Mouse (Mus musculus) ES-E14 (cell line): Measurements from ENCODE around the gene Padi2. TPM values are rescaled to one million over a fixed set of nuclear protein-coding genes. Genes with fewer than 3 reads are reported as not detected.

Source experiments
- DNase-seq: peaks from one replicate; pipeline ENCODE4 v3.0.0-alpha.2; 2013; ENCODE audit warnings: low read depth, low spot score
- H3K27ac ChIP-seq: 2 replicates; pipeline ENCODE4 v1.5.1; 2012; ENCODE audit warnings: low read depth, mild to moderate bottlenecking, low read length, moderate library complexity, mixed read lengths; ENCODE audit not compliant: poor library complexity, insufficient read depth, severe bottlenecking
- H3K36me3 ChIP-seq: 2 replicates; pipeline ENCODE4 v1.6.1; 2012; ENCODE audit warnings: mild to moderate bottlenecking, low read length, moderate library complexity, mixed read lengths; ENCODE audit not compliant: control insufficient read depth, poor library complexity, insufficient read depth, severe bottlenecking
- H3K4me1 ChIP-seq, 2 experiments: fragments of 150-350 bp in 1 of 2; sonication (generic) in 1 of 2; 2 replicates each; pipeline ENCODE4 v1.6.1; 2012; ENCODE audit warnings: low read length in 2 of 2, mild to moderate bottlenecking in 1 of 2, mixed read lengths in 1 of 2; ENCODE audit not compliant: control insufficient read depth in 2 of 2, insufficient read depth in 2 of 2, poor library complexity in 1 of 2
- H3K4me3 ChIP-seq, 2 experiments: fragments of 150-350 bp in 1 of 2; sonication (generic) in 1 of 2; 2 replicates each; pipeline ENCODE4 v1.5.1; 2012; ENCODE audit warnings: low read length in 2 of 2, low read depth in 1 of 2, mild to moderate bottlenecking in 1 of 2, mixed read lengths in 1 of 2; ENCODE audit not compliant: insufficient read depth in 1 of 2, poor library complexity in 1 of 2, severe bottlenecking in 1 of 2
- H3K9ac ChIP-seq: 2 replicates; pipeline ENCODE4 v1.6.1; 2012; ENCODE audit warnings: low read depth, mild to moderate bottlenecking, low read length, mixed read lengths; ENCODE audit not compliant: poor library complexity, insufficient read depth, severe bottlenecking
- H3K9me3 ChIP-seq: fragments of 150-350 bp; sonication (generic); 2 replicates; pipeline ENCODE4 v1.6.1; 2012; ENCODE audit warnings: low read depth, mild to moderate bottlenecking, low read length; ENCODE audit not compliant: control insufficient read depth, insufficient read depth
- CHD2 ChIP-seq: IDR thresholded peaks from 2 replicates; pipeline ENCODE4 v1.6.1; 2014; ENCODE audit warnings: mild to moderate bottlenecking, low read depth, low read length, inconsistent platforms
- HCFC1 ChIP-seq: IDR thresholded peaks from 2 replicates; pipeline ENCODE4 v1.6.1; 2012; ENCODE audit warnings: low read length, inconsistent platforms, borderline replicate concordance; ENCODE audit not compliant: insufficient read depth
- MAFK ChIP-seq: IDR thresholded peaks from 2 replicates; pipeline ENCODE4 v1.6.1; 2014; ENCODE audit warnings: mild to moderate bottlenecking, low read depth, low read length, inconsistent platforms; ENCODE audit not compliant: insufficient read depth
- ZC3H11A ChIP-seq: IDR thresholded peaks from 2 replicates; pipeline ENCODE4 v1.6.1; 2012; ENCODE audit warnings: low read depth, mild to moderate bottlenecking, inconsistent platforms, low read length, borderline replicate concordance
- ZNF384 ChIP-seq: IDR thresholded peaks from 2 replicates; pipeline ENCODE4 v1.6.1; 2012; ENCODE audit warnings: low read depth, low read length, inconsistent platforms
- in situ Hi-C, 2 experiments: fragments of 600-800 bp; cut with MboI; formaldehyde crosslinking; loops; one replicate each; pipeline ENCODE4 v1.15.1; 2025; ENCODE audit warnings: low sequenced_read_pairs in 2 of 2, inconsistent platforms in 1 of 2; ENCODE audit not compliant: unreplicated experiment in 2 of 2
- total RNA-seq: library from RNA; depleted of rRNA; stranded (reverse); fragments of 300-350 nt; gene quantifications from 2 replicates; pipeline ENCODE4 v1.2.3, GENCODE M21; 2012

Gene Padi2
- total RNA-seq, 1 experiment: 0.94 TPM

- no peak for TF ChIP-seq CHD2
- no peak for TF ChIP-seq ZC3H11A
- no peak for TF ChIP-seq MAFK
- TF ChIP-seq HCFC1: no peak
- TF ChIP-seq ZNF384: no peak
- no peak for DNase-seq
- no peaks in the 10 kb centered on the region for H3K9me3 ChIP-seq
- in situ Hi-C loops: no loop called here
- no peaks in the 10 kb centered on the region for H3K36me3 ChIP-seq
- H3K9ac ChIP-seq: no peak overlapping the region
- H3K4me3 ChIP-seq: no peak overlapping the region
- no peak overlapping the region for H3K27ac ChIP-seq
- H3K4me1 ChIP-seq: peaks cover 0 to 2% of the 10 kb centered on the region in 2 experiments; a peak in 1 of 4 replicates
These were observed 27.0 kb upstream of the Padi2 start for GRCm38 (mm10) chr4:140879116-140879515.

- no peak overlapping the region for H3K9ac ChIP-seq
- H3K4me1 ChIP-seq: peaks cover 0 to 2% of the 10 kb centered on the region in 2 experiments; a peak in 1 of 4 replicates
- H3K27ac ChIP-seq: no peak overlapping the region
- no peak for DNase-seq
- no peaks in the 10 kb centered on the region for H3K9me3 ChIP-seq
- in situ Hi-C loops: no loop called here
- no peak overlapping the region for H3K4me3 ChIP-seq
- no peaks in the 10 kb centered on the region for H3K36me3 ChIP-seq
- TF ChIP-seq ZC3H11A (no peak), HCFC1 (no peak), MAFK (no peak), CHD2 (no peak), ZNF384 (no peak)
These were observed 26.4 kb upstream of the Padi2 start for GRCm38 (mm10) chr4:140879739-140880138.

DNA sequence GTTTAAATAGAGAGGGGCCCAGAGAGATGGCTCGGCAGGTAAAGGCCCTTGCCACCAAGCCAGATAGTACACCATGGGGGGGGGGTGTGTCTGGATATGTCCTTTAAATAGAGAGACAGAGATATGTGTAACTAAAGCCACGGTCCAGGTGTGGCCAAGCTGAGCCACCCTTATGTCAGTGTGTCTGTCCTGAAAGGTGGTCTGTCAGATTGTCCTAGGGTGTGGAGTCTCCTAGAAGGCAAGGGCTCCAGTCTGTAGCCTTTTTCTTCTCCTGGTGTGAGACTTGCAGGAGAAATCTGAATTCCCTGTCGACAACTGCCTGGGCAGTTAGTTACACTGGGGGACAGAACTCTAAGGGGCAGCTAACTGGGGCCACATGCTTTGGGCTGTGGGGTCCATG lies 25.9 kb upstream of the Padi2 start:
- in situ Hi-C loops: no loop called here
- Histone ChIP-seq H3K4me3 (no peak overlapping the region), H3K27ac (no peak overlapping the region), H3K9ac (no peak overlapping the region), H3K9me3 (no peaks in the 10 kb centered on the region), H3K4me1 (peaks cover 0 to 2% of the 10 kb centered on the region in 2 experiments; a peak in 1 of 4 replicates), H3K36me3 (no peaks in the 10 kb centered on the region)
- DNase-seq: no peak
- TF ChIP-seq ZNF384 (no peak), ZC3H11A (no peak), MAFK (no peak), CHD2 (no peak), HCFC1 (no peak)

DNA sequence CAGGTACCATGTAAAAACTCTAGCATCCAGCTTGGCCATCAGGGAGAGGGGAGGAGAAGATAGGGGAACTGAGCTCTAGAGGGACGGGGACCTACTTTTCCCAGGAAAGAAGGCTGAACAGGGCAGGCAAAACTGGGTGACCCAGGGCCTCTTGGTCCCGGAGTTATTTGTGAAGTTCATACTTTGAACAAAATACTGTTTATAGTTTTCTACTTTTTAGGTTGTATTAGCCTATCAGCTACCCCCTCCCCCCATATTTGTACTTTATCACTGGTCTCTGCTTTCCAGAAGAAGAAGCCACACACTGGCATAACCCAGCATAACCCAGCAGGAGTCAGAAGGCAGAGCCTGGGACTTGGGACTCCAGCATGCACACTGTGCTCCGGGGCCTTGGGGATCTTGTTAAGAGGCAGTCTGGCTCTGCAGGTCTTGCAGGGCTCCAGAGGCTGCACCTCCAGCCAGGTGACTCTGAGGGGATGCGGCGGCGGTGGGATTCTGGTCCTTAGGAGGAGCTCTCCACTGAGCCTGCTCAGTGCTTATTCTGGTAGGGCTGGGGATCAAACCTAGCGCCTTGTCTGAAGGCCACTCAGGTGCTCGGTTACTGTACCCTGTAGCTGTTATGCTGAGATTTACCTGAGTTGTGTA lies 25.0 kb upstream of the Padi2 start:
- H3K4me3 ChIP-seq: no peak overlapping the region
- TF ChIP-seq ZNF384 (no peak), HCFC1 (no peak), MAFK (no peak), ZC3H11A (no peak), CHD2 (no peak)
- in situ Hi-C loops: no loop called here
- no peaks in the 10 kb centered on the region for H3K36me3 ChIP-seq
- H3K9me3 ChIP-seq: no peaks in the 10 kb centered on the region
- no peak overlapping the region for H3K9ac ChIP-seq
- H3K27ac ChIP-seq: no peak overlapping the region
- H3K4me1 ChIP-seq: peaks cover 0 to 2% of the 10 kb centered on the region in 2 experiments; a peak in 1 of 4 replicates
- DNase-seq: no peak
